Mouse (Mus musculus) limb, embryonic 14.5 days (tissue): ENCODE measurements at regions not wholly inside any gene's neighbourhood (a gene's known extent, or its start where the extent isn't known, plus 50 kb on each side); places are given as distances from the start of the nearest gene placed in this dataset.

Experiments used
- ATAC-seq: fragments of 200-750 bp; cut with Nextera tagmentation; 2 replicates; pipeline ENCODE4 v1.8.0; 2017; ENCODE audit warnings: low read depth, moderate number of reproducible peaks, moderate TSS enrichment; ENCODE audit not compliant: low FRiP score
- DNase-seq: peaks from one replicate; pipeline ENCODE4 v3.0.0-alpha.2; 2015; ENCODE audit warnings: low spot score
- H3K27ac ChIP-seq: fragments of 300-500 bp; sonication (generic); replicated peaks from 2 replicates; pipeline ENCODE4 v1.5.1; 2014; ENCODE audit warnings: low read depth, mild to moderate bottlenecking, low read length, moderate library complexity, mixed read lengths
- H3K27me3 ChIP-seq: fragments of 300-500 bp; sonication (generic); 2 replicates; pipeline ENCODE4 v1.6.1; 2014; ENCODE audit warnings: low read length, mixed read lengths; ENCODE audit not compliant: control insufficient read depth, insufficient read depth
- H3K36me3 ChIP-seq: fragments of 300-500 bp; sonication (generic); 2 replicates; pipeline ENCODE4 v1.6.1; 2014; ENCODE audit warnings: mild to moderate bottlenecking, low read length, moderate library complexity, mixed read lengths; ENCODE audit not compliant: control insufficient read depth, insufficient read depth
- H3K4me1 ChIP-seq: fragments of 300-500 bp; sonication (generic); 2 replicates; pipeline ENCODE4 v1.6.1; 2014; ENCODE audit warnings: antibody characterized with exemption, low read length, mixed read lengths; ENCODE audit not compliant: control insufficient read depth, insufficient read depth
- H3K4me2 ChIP-seq: fragments of 300-500 bp; sonication (generic); replicated peaks from 2 replicates; pipeline ENCODE4 v1.6.1; 2014; ENCODE audit warnings: low read depth, mild to moderate bottlenecking, low read length, moderate library complexity; ENCODE audit not compliant: severe bottlenecking
- H3K4me3 ChIP-seq: fragments of 300-500 bp; sonication (generic); replicated peaks from 2 replicates; pipeline ENCODE4 v1.5.1; 2014; ENCODE audit warnings: low read length
- H3K9ac ChIP-seq: fragments of 300-500 bp; sonication (generic); 2 replicates; pipeline ENCODE4 v1.6.1; 2014; ENCODE audit warnings: mild to moderate bottlenecking, low read depth, low read length, moderate library complexity; ENCODE audit not compliant: severe bottlenecking
- H3K9me3 ChIP-seq: fragments of 300-500 bp; sonication (generic); 2 replicates; pipeline ENCODE4 v1.6.1; 2016; ENCODE audit warnings: low read length; ENCODE audit not compliant: control insufficient read depth
- POLR2A ChIP-seq: fragments of 200-500 bp; IDR thresholded peaks from 2 replicates; pipeline ENCODE4 v1.8.0; 2012; ENCODE audit warnings: inconsistent platforms, mild to moderate bottlenecking, moderate library complexity, borderline replicate concordance; ENCODE audit not compliant: insufficient read depth, insufficient read length; ENCODE audit errors: extremely low read depth
- WGBS: fragments of 180-500 bp; shearing (Covaris S2); extraction: QIAGEN DNeasy Blood & Tissue Kit; methylation state at CpG from one replicate; pipeline ENCODE4 v1.1.7; 2014; 5-methylcytosine and 5-hydroxymethylcytosine counted together

- Histone ChIP-seq H3K9ac (no peak overlapping the region), H3K9me3 (no peaks in the 10 kb centered on the region), H3K4me2 (no peak overlapping the region), H3K27ac (no peak overlapping the region), H3K4me3 (no peak overlapping the region), H3K4me1 (peaks cover 10% of the 10 kb centered on the region; the same call in 1 of the 2 replicates), H3K36me3 (no peaks in the 10 kb centered on the region), H3K27me3 (no peaks in the 10 kb centered on the region)
- WGBS: 43% methylated on average over 9 of the region's 9 CpGs
- no peak for TF ChIP-seq POLR2A
- DNase-seq (peak; percentile 34), ATAC-seq (no peak)
These were observed 97.6 kb downstream of the Plk2 start for GRCm38 (mm10) chr13:110492296-110493001.

GRCm38 (mm10) chr13:110493002-110493552, 98.2 kb downstream of the Plk2 start:
- Histone ChIP-seq H3K9ac (no peak overlapping the region), H3K4me2 (no peak overlapping the region), H3K4me1 (peaks cover 10% of the 10 kb centered on the region; the same call in 1 of the 2 replicates), H3K27me3 (no peaks in the 10 kb centered on the region), H3K27ac (no peak overlapping the region), H3K9me3 (no peaks in the 10 kb centered on the region), H3K36me3 (no peaks in the 10 kb centered on the region), H3K4me3 (no peak overlapping the region)
- ATAC-seq: no peak
- no peak for TF ChIP-seq POLR2A
- 73% methylated on average over 7 of the region's 7 CpGs for WGBS
- no peak for DNase-seq

GRCm38 (mm10) chr13:110497461-110497860, 102.6 kb downstream of the Plk2 start:
- ATAC-seq: no peak

GRCm38 (mm10) chr13:110507814-110508362, 113.0 kb downstream of the Plk2 start:
- H3K4me2 ChIP-seq: no peak overlapping the region
- H3K36me3 ChIP-seq: no peaks in the 10 kb centered on the region
- H3K9me3 ChIP-seq: no peaks in the 10 kb centered on the region
- 17% methylated on average over 1 of the region's 1 CpGs for WGBS
- ATAC-seq (no peak), DNase-seq (peak; percentile 18)
- H3K9ac ChIP-seq: no peak overlapping the region
- H3K4me1 ChIP-seq: no peaks in the 10 kb centered on the region
- H3K27me3 ChIP-seq: no peaks in the 10 kb centered on the region
- H3K4me3 ChIP-seq: no peak overlapping the region
- H3K27ac ChIP-seq: no peak overlapping the region
- TF ChIP-seq POLR2A: no peak

More at GRCm38 (mm10) chr13:110497461-110497860, 102.6 kb downstream of the Plk2 start:
- 73% methylated on average over 3 of the region's 3 CpGs for WGBS
- H3K4me1 ChIP-seq: peaks cover 5% of the 10 kb centered on the region; the same call in 1 of the 2 replicates
- H3K36me3 ChIP-seq: no peaks in the 10 kb centered on the region
- no peaks in the 10 kb centered on the region for H3K9me3 ChIP-seq
- no peak overlapping the region for H3K4me2 ChIP-seq
- H3K4me3 ChIP-seq: no peak overlapping the region
- no peak overlapping the region for H3K27ac ChIP-seq
- no peak overlapping the region for H3K9ac ChIP-seq
- no peak for DNase-seq
- TF ChIP-seq POLR2A: no peak
- H3K27me3 ChIP-seq: no peaks in the 10 kb centered on the region

GRCm38 (mm10) chr13:110517986-110518385, 123.1 kb downstream of the Plk2 start:
- no peak for TF ChIP-seq POLR2A
- DNase-seq (no peak), ATAC-seq (no peak)
- no peaks in the 10 kb centered on the region for H3K4me1 ChIP-seq
- H3K4me3 ChIP-seq: no peak overlapping the region
- WGBS: 86% methylated on average over 8 of the region's 8 CpGs
- H3K9me3 ChIP-seq: no peaks in the 10 kb centered on the region
- no peaks in the 10 kb centered on the region for H3K27me3 ChIP-seq
- H3K9ac ChIP-seq: no peak overlapping the region
- no peaks in the 10 kb centered on the region for H3K36me3 ChIP-seq
- no peak overlapping the region for H3K4me2 ChIP-seq
- H3K27ac ChIP-seq: no peak overlapping the region
